Mouse (Mus musculus): ENCODE measurements around the gene Fst. TPM values are rescaled to one million over a fixed set of nuclear protein-coding genes. Genes with fewer than 3 reads are reported as not detected.

Gene Fst
- total RNA-seq, 1 experiment = 16.6 TPM

DNA sequence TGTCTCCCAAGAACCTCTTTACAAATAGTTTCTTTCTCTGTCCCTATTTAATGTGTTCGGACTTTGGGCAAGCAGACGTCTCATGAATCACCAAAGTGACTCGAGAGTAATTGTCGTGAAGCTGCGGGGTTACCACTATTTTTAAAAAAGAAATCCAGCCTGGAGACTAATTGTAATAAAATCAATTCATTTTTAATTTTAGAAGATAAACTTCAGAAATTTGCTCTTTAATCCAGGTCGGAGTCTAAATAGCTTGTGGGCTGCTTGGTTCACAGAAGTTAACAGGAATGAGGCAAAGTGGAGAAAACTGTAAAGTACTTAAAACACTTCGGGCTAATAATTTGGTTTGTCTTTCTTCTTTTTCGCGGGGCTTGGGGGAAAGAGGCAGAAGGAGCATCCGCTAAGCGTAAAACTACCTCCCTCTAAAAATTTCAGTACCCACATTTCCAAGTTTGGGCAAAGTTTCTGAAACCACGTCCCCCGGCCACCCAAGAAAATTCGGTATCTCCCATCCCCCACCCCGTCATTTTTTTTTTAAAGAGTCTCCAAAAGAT, 1.1 kb downstream of the Fst start:
- Histone ChIP-seq H3K9ac (ENCODE audit: insufficient read depth, low read depth, low read length, poor library complexity, severe bottlenecking) (no peak overlapping the region), H3K4me1 (ENCODE audit: control insufficient read depth in 2 of 2, insufficient read depth in 2 of 2, low read length in 2 of 2, poor library complexity in 1 of 2) (peaks cover 0 to 3% of the 10 kb centered on the region in 2 experiments; a peak in 1 of 4 replicates), H3K36me3 (ENCODE audit: control insufficient read depth, insufficient read depth, low read length, poor library complexity, severe bottlenecking) (no peaks in the 10 kb centered on the region), H3K27ac (ENCODE audit: insufficient read depth, low read depth, low read length, poor library complexity, severe bottlenecking) (no peak overlapping the region), H3K9me3 (ENCODE audit: control insufficient read depth, insufficient read depth, low read depth, low read length) (no peaks in the 10 kb centered on the region), H3K4me3 (ENCODE audit: insufficient read depth in 1 of 2, low read depth in 1 of 2, low read length in 2 of 2, poor library complexity in 1 of 2, severe bottlenecking in 1 of 2) (peak overlapping the region; percentile 52 to 81; a peak in 3 of 4 replicates)
- in situ Hi-C loops (cut with MboI; ENCODE audit: low sequenced_read_pairs in 2 of 2, unreplicated experiment in 2 of 2) = loop anchor here in 1 of 2 experiments (10.0 kb wide), 1 partner anchor 583 kb away; no protein-coding TSS in a partner anchor
- TF ChIP-seq ZNF384 (IDR thresholded peaks at IDR 0.05; ENCODE audit: low read depth, low read length) = no peak
- TF ChIP-seq CHD2 (IDR thresholded peaks at IDR 0.05; ENCODE audit: low read depth, low read length) = no peak
- no peak for TF ChIP-seq MAFK (IDR thresholded peaks at IDR 0.05; ENCODE audit: insufficient read depth, low read depth, low read length)
- TF ChIP-seq ZC3H11A (IDR thresholded peaks at IDR 0.05; ENCODE audit: borderline replicate concordance, low read depth, low read length) = no peak
- TF ChIP-seq HCFC1 (IDR thresholded peaks at IDR 0.05; ENCODE audit: borderline replicate concordance, insufficient read depth, low read length) = no peak
- no peak for DNase-seq (ENCODE audit: low read depth, low spot score)

DNA sequence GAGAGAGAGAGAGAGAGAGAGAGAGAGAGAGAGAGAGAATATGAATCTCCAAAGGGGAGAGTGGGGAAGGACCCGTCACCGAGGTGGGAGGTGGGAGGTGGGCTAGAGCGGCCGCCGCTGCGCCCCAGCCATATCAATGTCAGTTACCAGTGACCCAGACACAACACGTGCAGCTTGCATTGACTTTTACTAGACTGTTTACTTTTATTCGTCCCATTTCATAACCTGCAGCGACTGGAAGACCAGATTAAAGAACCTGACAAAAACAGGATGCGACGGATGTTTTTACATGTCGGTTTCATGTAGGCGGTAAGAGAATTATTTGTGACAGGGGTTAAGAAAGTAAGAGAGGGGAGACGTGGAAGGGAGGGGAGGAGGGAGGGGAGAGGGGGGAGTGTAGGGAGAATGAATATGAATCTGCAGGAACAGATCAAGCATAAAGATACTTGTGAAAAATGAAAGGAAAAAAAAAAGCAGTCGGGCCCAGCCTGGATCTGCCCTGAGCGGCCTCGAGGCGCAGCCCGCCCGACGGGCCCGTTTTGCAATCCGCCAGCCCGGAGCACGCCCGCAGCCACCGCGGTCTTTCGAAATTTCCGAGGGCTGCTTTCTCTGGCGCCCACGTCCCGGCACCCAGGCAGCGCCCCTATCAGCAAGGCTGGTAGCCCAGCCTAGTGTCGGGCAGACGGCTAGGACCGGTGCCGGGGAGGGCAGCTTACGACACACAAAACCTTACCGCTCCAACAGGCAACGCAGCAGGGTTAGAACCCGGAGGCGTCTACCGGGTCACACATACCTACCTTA, 1.8 kb downstream of the Fst start:
- no peak for DNase-seq (ENCODE audit: low read depth, low spot score)
- in situ Hi-C loops (cut with MboI; ENCODE audit: low sequenced_read_pairs in 2 of 2, unreplicated experiment in 2 of 2) = loop anchor here in 1 of 2 experiments (10.0 kb wide), 1 partner anchor 582 kb away; no protein-coding TSS in a partner anchor
- Histone ChIP-seq H3K36me3 (ENCODE audit: control insufficient read depth, insufficient read depth, low read length, poor library complexity, severe bottlenecking) (no peaks in the 10 kb centered on the region), H3K4me1 (ENCODE audit: control insufficient read depth in 2 of 2, insufficient read depth in 2 of 2, low read length in 2 of 2, poor library complexity in 1 of 2) (peaks cover 0 to 3% of the 10 kb centered on the region in 2 experiments; a peak in 1 of 4 replicates), H3K27ac (ENCODE audit: insufficient read depth, low read depth, low read length, poor library complexity, severe bottlenecking) (no peak overlapping the region), H3K4me3 (ENCODE audit: insufficient read depth in 1 of 2, low read depth in 1 of 2, low read length in 2 of 2, poor library complexity in 1 of 2, severe bottlenecking in 1 of 2) (peak overlapping the region; percentile 14 to 52; a peak in 3 of 4 replicates), H3K9ac (ENCODE audit: insufficient read depth, low read depth, low read length, poor library complexity, severe bottlenecking) (no peak overlapping the region), H3K9me3 (ENCODE audit: control insufficient read depth, insufficient read depth, low read depth, low read length) (no peaks in the 10 kb centered on the region)
- TF ChIP-seq ZNF384 (IDR thresholded peaks at IDR 0.05; ENCODE audit: low read depth, low read length) = no peak
- no peak for TF ChIP-seq MAFK (IDR thresholded peaks at IDR 0.05; ENCODE audit: insufficient read depth, low read depth, low read length)
- TF ChIP-seq ZC3H11A (IDR thresholded peaks at IDR 0.05; ENCODE audit: borderline replicate concordance, low read depth, low read length) = no peak
- no peak for TF ChIP-seq HCFC1 (IDR thresholded peaks at IDR 0.05; ENCODE audit: borderline replicate concordance, insufficient read depth, low read length)
- TF ChIP-seq CHD2 (IDR thresholded peaks at IDR 0.05; ENCODE audit: low read depth, low read length) = no peak

DNA sequence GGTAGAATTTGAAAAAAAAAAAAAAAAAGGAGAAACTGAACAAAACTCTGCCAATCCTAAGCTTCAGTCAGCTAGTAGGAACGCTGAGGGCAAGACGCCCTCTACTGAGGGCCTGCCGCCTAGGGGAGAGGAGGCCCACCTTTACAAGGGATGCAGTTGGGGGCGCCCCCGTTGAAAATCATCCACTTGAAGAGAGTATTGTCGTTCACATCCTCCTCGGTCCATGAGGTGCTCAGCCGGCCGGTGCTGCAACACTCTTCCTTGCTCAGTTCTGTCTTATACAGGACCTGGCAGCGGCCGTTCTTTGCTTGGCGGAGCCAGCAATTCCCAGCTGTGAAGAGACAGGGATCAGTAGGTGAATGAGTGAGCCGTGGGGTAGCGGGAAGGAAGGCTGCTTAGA, 2.5 kb downstream of the Fst start:
- in situ Hi-C loops (cut with MboI; ENCODE audit: low sequenced_read_pairs in 2 of 2, unreplicated experiment in 2 of 2) = loop anchor here in 1 of 2 experiments (10.0 kb wide), 1 partner anchor 581 kb away; no protein-coding TSS in a partner anchor
- no peak overlapping the region for H3K27ac ChIP-seq (ENCODE audit: insufficient read depth, low read depth, low read length, poor library complexity, severe bottlenecking)
- H3K9ac ChIP-seq (ENCODE audit: insufficient read depth, low read depth, low read length, poor library complexity, severe bottlenecking) = no peak overlapping the region; the same call in 1 of the 2 replicates
- peaks cover 0 to 3% of the 10 kb centered on the region in 2 experiments; a peak in 1 of 4 replicates for H3K4me1 ChIP-seq (ENCODE audit: control insufficient read depth in 2 of 2, insufficient read depth in 2 of 2, low read length in 2 of 2, poor library complexity in 1 of 2)
- TF ChIP-seq HCFC1 (IDR thresholded peaks at IDR 0.05; ENCODE audit: borderline replicate concordance, insufficient read depth, low read length) (no peak), ZC3H11A (IDR thresholded peaks at IDR 0.05; ENCODE audit: borderline replicate concordance, low read depth, low read length) (no peak), ZNF384 (IDR thresholded peaks at IDR 0.05; ENCODE audit: low read depth, low read length) (peak; percentile 89), CHD2 (IDR thresholded peaks at IDR 0.05; ENCODE audit: low read depth, low read length) (no peak), MAFK (IDR thresholded peaks at IDR 0.05; ENCODE audit: insufficient read depth, low read depth, low read length) (no peak)
- H3K4me3 ChIP-seq (ENCODE audit: insufficient read depth in 1 of 2, low read depth in 1 of 2, low read length in 2 of 2, poor library complexity in 1 of 2, severe bottlenecking in 1 of 2) = peak overlapping the region; percentile 29 to 41; a peak in 3 of 4 replicates
- H3K9me3 ChIP-seq (ENCODE audit: control insufficient read depth, insufficient read depth, low read depth, low read length) = no peaks in the 10 kb centered on the region
- DNase-seq (ENCODE audit: low read depth, low spot score) = no peak
- no peaks in the 10 kb centered on the region for H3K36me3 ChIP-seq (ENCODE audit: control insufficient read depth, insufficient read depth, low read length, poor library complexity, severe bottlenecking)

DNA sequence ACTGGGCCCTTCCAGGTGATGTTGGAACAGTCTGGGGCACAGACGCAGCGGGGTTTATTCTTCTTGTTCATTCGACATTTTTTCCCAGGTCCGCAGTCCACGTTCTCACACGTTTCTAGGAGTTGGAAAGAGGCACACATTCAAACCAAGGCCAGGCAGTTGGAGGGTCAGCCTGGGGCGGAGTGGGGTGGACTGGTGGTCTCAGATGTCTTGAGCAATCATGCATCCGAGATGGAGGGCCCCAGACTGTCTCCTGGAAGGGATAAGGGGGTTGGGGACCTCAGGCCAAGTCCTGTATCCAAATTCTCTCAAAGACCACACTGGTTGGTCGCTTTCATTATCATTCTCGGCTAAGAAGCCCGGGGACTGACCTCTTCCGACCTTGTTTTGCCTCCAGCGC, 3.0 kb downstream of the Fst start:
- Histone ChIP-seq H3K4me3 (ENCODE audit: insufficient read depth in 1 of 2, low read depth in 1 of 2, low read length in 2 of 2, poor library complexity in 1 of 2, severe bottlenecking in 1 of 2) (peak overlapping the region in 1 of 2 experiments; percentile 41; a peak in 1 of 4 replicates), H3K9ac (ENCODE audit: insufficient read depth, low read depth, low read length, poor library complexity, severe bottlenecking) (no peak overlapping the region)
- in situ Hi-C loops (cut with MboI; ENCODE audit: low sequenced_read_pairs in 2 of 2, unreplicated experiment in 2 of 2) = loop anchor here in 1 of 2 experiments (10.0 kb wide), 1 partner anchor 581 kb away; no protein-coding TSS in a partner anchor

More for the DNA sequence above, 3.0 kb downstream of the Fst start:
- TF ChIP-seq ZNF384 (IDR thresholded peaks at IDR 0.05; ENCODE audit: low read depth, low read length) (no peak), ZC3H11A (IDR thresholded peaks at IDR 0.05; ENCODE audit: borderline replicate concordance, low read depth, low read length) (no peak), MAFK (IDR thresholded peaks at IDR 0.05; ENCODE audit: insufficient read depth, low read depth, low read length) (no peak), CHD2 (IDR thresholded peaks at IDR 0.05; ENCODE audit: low read depth, low read length) (no peak), HCFC1 (IDR thresholded peaks at IDR 0.05; ENCODE audit: borderline replicate concordance, insufficient read depth, low read length) (no peak)
- Histone ChIP-seq H3K27ac (ENCODE audit: insufficient read depth, low read depth, low read length, poor library complexity, severe bottlenecking) (no peak overlapping the region), H3K4me1 (ENCODE audit: control insufficient read depth in 2 of 2, insufficient read depth in 2 of 2, low read length in 2 of 2, poor library complexity in 1 of 2) (peaks cover 0 to 3% of the 10 kb centered on the region in 2 experiments; a peak in 1 of 4 replicates), H3K36me3 (ENCODE audit: control insufficient read depth, insufficient read depth, low read length, poor library complexity, severe bottlenecking) (no peaks in the 10 kb centered on the region), H3K9me3 (ENCODE audit: control insufficient read depth, insufficient read depth, low read depth, low read length) (no peaks in the 10 kb centered on the region)
- no peak for DNase-seq (ENCODE audit: low read depth, low spot score)
